Comparison of ENCODE assay signal across 8 mouse cellular contexts in genomic region chr4:150853680-150854461, GRCm38 (mm10). TPM values are rescaled to one million over a fixed set of nuclear protein-coding genes. Genes with fewer than 3 reads are reported as not detected.
DNase-seq lines count a peak whose midpoint lies in the region; ATAC-seq lines count a peak whose summit lies in the region.

Gene Errfi1 (plus strand): TSS chr4:150853919.

- no peak for ATAC-seq in heart, embryonic 11.5 days (replicated peaks; ENCODE audit: insufficient number of reproducible peaks, low FRiP score, low TSS enrichment)
- ATAC-seq in kidney, embryonic 14.5 days (ENCODE audit: low FRiP score, low TSS enrichment) = peak; percentile 58
- ATAC-seq in liver, embryonic 13.5 days (ENCODE audit: low read depth) = peak; percentile 79
- ATAC-seq in neural tube, embryonic 13.5 days (ENCODE audit: low read depth) = peak; percentile 29
- no peak for ATAC-seq in activated CD4-positive, CD25-positive, alpha-beta regulatory T cell, adult 4 months

- H3K27me3 ChIP-seq in heart, embryonic 11.5 days (ENCODE audit: control insufficient read depth, insufficient read depth, low read length) = peaks cover 2% of the 10 kb centered on the region; the same call in 1 of the 2 replicates
- H3K27me3 ChIP-seq in kidney, embryonic 14.5 days (ENCODE audit: control insufficient read depth, insufficient read depth, low read length) = no peaks in the 10 kb centered on the region
- peaks cover 34% of the 10 kb centered on the region for H3K27me3 ChIP-seq in liver, embryonic 13.5 days
- H3K27me3 ChIP-seq in neural tube, embryonic 13.5 days = 0 out of 2 replicates have a peak, but pooled peaks cover 3% of the 10 kb centered on the region

- H3K36me3 ChIP-seq in heart, embryonic 11.5 days (ENCODE audit: control insufficient read depth, insufficient read depth, low read length) = no peaks in the 10 kb centered on the region
- H3K36me3 ChIP-seq in kidney, embryonic 14.5 days (ENCODE audit: control insufficient read depth, insufficient read depth, low read length) = no peaks in the 10 kb centered on the region
- no peaks in the 10 kb centered on the region for H3K36me3 ChIP-seq in liver, embryonic 13.5 days
- H3K36me3 ChIP-seq in neural tube, embryonic 13.5 days = no peaks in the 10 kb centered on the region

- H3K4me3 ChIP-seq in heart, embryonic 11.5 days (ENCODE audit: low read depth, low read length) = peak within 1 kb of the TSS; percentile 77
- H3K4me3 ChIP-seq in kidney, embryonic 14.5 days (ENCODE audit: low read length) = peak within 1 kb of the TSS; percentile 75
- peak within 1 kb of the TSS; percentile 69 for H3K4me3 ChIP-seq in liver, embryonic 13.5 days (replicated peaks)
- peak within 1 kb of the TSS; percentile 80 for H3K4me3 ChIP-seq in neural tube, embryonic 13.5 days

- peak within 1 kb of the TSS; percentile 97 for H3K27ac ChIP-seq in heart, embryonic 11.5 days (ENCODE audit: low read depth, low read length)
- peak within 1 kb of the TSS; percentile 97; the same call in 1 of the 2 replicates for H3K27ac ChIP-seq in kidney, embryonic 14.5 days (ENCODE audit: low read depth, low read length)
- peak within 1 kb of the TSS; percentile 75 for H3K27ac ChIP-seq in liver, embryonic 13.5 days
- peak within 1 kb of the TSS; percentile 99 for H3K27ac ChIP-seq in neural tube, embryonic 13.5 days (replicated peaks)

- H3K9ac ChIP-seq in heart, embryonic 11.5 days (ENCODE audit: low read depth, low read length) = peak within 1 kb of the TSS; percentile 63
- peak within 1 kb of the TSS; percentile 93 for H3K9ac ChIP-seq in kidney, embryonic 14.5 days (ENCODE audit: low read depth, low read length)
- H3K9ac ChIP-seq in liver, embryonic 13.5 days = peak within 1 kb of the TSS; percentile 36; the same call in 1 of the 2 replicates
- H3K9ac ChIP-seq in neural tube, embryonic 13.5 days = peak within 1 kb of the TSS; percentile 71

- no peak for DNase-seq in left cerebral cortex, adult 18-20 months (ENCODE audit: low spot score in 2 of 2)
- DNase-seq in left cerebral cortex, adult 11 months (ENCODE audit: low spot score) = no peak
- peak; percentile 22 to 24 for DNase-seq in cerebellum, postnatal 36 days
- DNase-seq in liver, embryonic 13.5 days = peak; percentile 9

- WGBS in heart, embryonic 11.5 days (ENCODE audit: insufficient replicate concordance) = 54% methylated on average over 13 of the region's 13 CpGs
- 45% methylated on average over 13 of the region's 13 CpGs for WGBS in kidney, embryonic 14.5 days
- WGBS in liver, embryonic 13.5 days (ENCODE audit: insufficient replicate concordance) = 51% methylated on average over 13 of the region's 13 CpGs
- WGBS in neural tube, embryonic 13.5 days = 41% methylated on average over 13 of the region's 13 CpGs

- H3K4me1 ChIP-seq in heart, embryonic 11.5 days (ENCODE audit: control insufficient read depth, insufficient read depth, low read length) = 0 out of 2 replicates have a peak, but pooled peaks cover 2% of the 10 kb centered on the region
- H3K4me1 ChIP-seq in kidney, embryonic 14.5 days (ENCODE audit: control insufficient read depth, insufficient read depth, low read length) = peaks cover 9% of the 10 kb centered on the region
- peaks cover 17% of the 10 kb centered on the region for H3K4me1 ChIP-seq in liver, embryonic 13.5 days (replicated peaks)
- peaks cover 44% of the 10 kb centered on the region for H3K4me1 ChIP-seq in neural tube, embryonic 13.5 days (replicated peaks)

- H3K9me3 ChIP-seq in heart, embryonic 11.5 days (replicated peaks; ENCODE audit: control insufficient read depth, low read length) = no peaks in the 10 kb centered on the region
- H3K9me3 ChIP-seq in kidney, embryonic 14.5 days (ENCODE audit: control insufficient read depth, low read length) = no peaks in the 10 kb centered on the region
- H3K9me3 ChIP-seq in liver, embryonic 13.5 days (replicated peaks) = no peaks in the 10 kb centered on the region
- no peaks in the 10 kb centered on the region for H3K9me3 ChIP-seq in neural tube, embryonic 13.5 days

- H3K4me2 ChIP-seq in heart, embryonic 11.5 days = peak within 1 kb of the TSS; percentile 68
- H3K4me2 ChIP-seq in kidney, embryonic 14.5 days (replicated peaks; ENCODE audit: low read depth, low read length) = peak within 1 kb of the TSS; percentile 49
- peak within 1 kb of the TSS; percentile 78 for H3K4me2 ChIP-seq in liver, embryonic 13.5 days
- H3K4me2 ChIP-seq in neural tube, embryonic 13.5 days = peak within 1 kb of the TSS; percentile 65

RNA-seq across cellular contexts. Expression of gene Errfi1, which starts in this region (rescaled TPM):
- 10 to 100 TPM; 29.7 to 32.6 TPM for total RNA-seq in left cerebral cortex, adult 18-20 months (2021)
- polyA plus RNA-seq in heart, embryonic 11.5 days (2014; fragmentation: Nextera tagmentation; extraction: Ambion mirVana) = 17.0 and 20.7 TPM in 2 replicates
- polyA plus RNA-seq in kidney, embryonic 14.5 days (2014; fragmentation: Nextera tagmentation; extraction: Ambion mirVana) = 22.0 and 34.3 TPM in 2 replicates
- polyA plus RNA-seq in liver, embryonic 13.5 days (2015; fragmentation: Nextera tagmentation; extraction: Ambion mirVana) = 12.8 and 15.4 TPM in 2 replicates
- 57.9 and 60.4 TPM in 2 replicates for polyA plus RNA-seq in neural tube, embryonic 13.5 days (2015; fragmentation: Nextera tagmentation; extraction: Ambion mirVana)
- polyA plus RNA-seq in activated CD4-positive, CD25-positive, alpha-beta regulatory T cell, adult 4 months (2017; shearing (Covaris generic)) = 1 to 10 TPM; 2.0 to 2.4 TPM

Comparison
In these comparisons a context has a peak if more than half of its experiments do, and no peak if none do; other contexts are left out.
1. DNase-seq: peak in cerebellum, postnatal 36 days (2 of 2) and liver, embryonic 13.5 days (single experiment); none in left cerebral cortex, adult 18-20 months (0 of 2) and left cerebral cortex, adult 11 months (single experiment).
2. ATAC-seq: peak in kidney, embryonic 14.5 days (single experiment), liver, embryonic 13.5 days (single experiment) and neural tube, embryonic 13.5 days (single experiment); none in heart, embryonic 11.5 days (single experiment) and activated CD4-positive, CD25-positive, alpha-beta regulatory T cell, adult 4 months (single experiment).
3. H3K9ac ChIP-seq: peak in every context shown above with its lines; median percentile 93 in kidney, embryonic 14.5 days; 71 in neural tube, embryonic 13.5 days; 63 in heart, embryonic 11.5 days; 36 in liver, embryonic 13.5 days.
4. Peak in every context shown above with its lines, with median percentiles within 50 percentile points of each other: H3K27ac ChIP-seq, H3K4me2 ChIP-seq and H3K4me3 ChIP-seq.